Mouse (Mus musculus) intestine, embryonic 14.5 days (tissue): ENCODE data around the gene Rmdn3. TPM values are rescaled to one million over a fixed set of nuclear protein-coding genes. Genes with fewer than 3 reads are reported as not detected.

ENCODE experiments used
- ATAC-seq: fragments of 200-750 bp; cut with Nextera tagmentation; replicated peaks from 2 replicates; pipeline ENCODE4 v1.8.0; 2017; ENCODE audit warnings: low read depth, moderate number of reproducible peaks, moderate TSS enrichment, moderate library complexity; ENCODE audit not compliant: low FRiP score, low TSS enrichment
- DNase-seq: peaks from one replicate; pipeline ENCODE4 v3.0.0-alpha.2; 2018; ENCODE audit warnings: low spot score
- H3K27ac ChIP-seq: fragments of 300-500 bp; sonication (generic); 2 replicates; pipeline ENCODE4 v1.5.1; 2014; ENCODE audit warnings: low read depth, mild to moderate bottlenecking, control low read depth
- H3K27me3 ChIP-seq: fragments of 300-500 bp; sonication (generic); replicated peaks from 2 replicates; pipeline ENCODE4 v1.6.1; 2014; ENCODE audit warnings: low read length, control low read depth; ENCODE audit not compliant: control insufficient read depth, insufficient read depth
- H3K36me3 ChIP-seq: fragments of 300-500 bp; sonication (generic); 2 replicates; pipeline ENCODE4 v1.6.1; 2014; ENCODE audit warnings: low read length, control low read depth; ENCODE audit not compliant: control insufficient read depth, insufficient read depth
- H3K4me1 ChIP-seq: fragments of 300-500 bp; sonication (generic); replicated peaks from 2 replicates; pipeline ENCODE4 v1.6.1; 2014; ENCODE audit warnings: low read length, control low read depth, mixed read lengths; ENCODE audit not compliant: control insufficient read depth, insufficient read depth
- H3K4me2 ChIP-seq: fragments of 300-500 bp; sonication (generic); 2 replicates; pipeline ENCODE4 v1.6.1; 2014; ENCODE audit warnings: low read length
- H3K4me3 ChIP-seq: fragments of 300-500 bp; sonication (generic); 2 replicates; pipeline ENCODE4 v1.5.1; 2014; ENCODE audit warnings: low read depth, low read length, control low read depth, mixed read lengths
- H3K9ac ChIP-seq: fragments of 300-500 bp; sonication (generic); 2 replicates; pipeline ENCODE4 v1.6.1; 2014; ENCODE audit warnings: mild to moderate bottlenecking, low read length
- H3K9me3 ChIP-seq: fragments of 300-500 bp; sonication (generic); 2 replicates; pipeline ENCODE4 v1.6.1; 2016; ENCODE audit warnings: low read length, control low read depth; ENCODE audit not compliant: control insufficient read depth
- WGBS: fragments of 180-500 bp; shearing (Covaris S2); extraction: QIAGEN DNeasy Blood & Tissue Kit; methylation state at CpG from one replicate; pipeline ENCODE4 v1.1.7; 2014; 5-methylcytosine and 5-hydroxymethylcytosine counted together
- polyA plus RNA-seq: library from polyadenylated mRNA; unstranded; fragments of >200 nt; fragmentation: Nextera tagmentation; extraction: Ambion mirVana; gene quantifications from 2 replicates; pipeline ENCODE4 v1.2.1, GENCODE M21; 2014

Rmdn3 gene
- polyA plus RNA-seq, 1 experiment from 2014 or later = 33.6 TPM

- H3K9ac ChIP-seq = no peak overlapping the region
- DNase-seq = no peak
- peaks cover 5% of the 10 kb centered on the region; the same call in 1 of the 2 replicates for H3K4me1 ChIP-seq
- H3K27ac ChIP-seq = no peak overlapping the region
- ATAC-seq = no peak
- H3K4me2 ChIP-seq = no peak overlapping the region
- H3K9me3 ChIP-seq = no peaks in the 10 kb centered on the region
- H3K27me3 ChIP-seq = peaks cover 13% of the 10 kb centered on the region
- WGBS = 54% methylated on average over 3 of the region's 3 CpGs
- no peak overlapping the region for H3K4me3 ChIP-seq
- no peaks in the 10 kb centered on the region for H3K36me3 ChIP-seq
Measured at GRCm38 (mm10) chr2:119163135-119163534, 6.3 kb upstream of the Rmdn3 start.

DNA sequence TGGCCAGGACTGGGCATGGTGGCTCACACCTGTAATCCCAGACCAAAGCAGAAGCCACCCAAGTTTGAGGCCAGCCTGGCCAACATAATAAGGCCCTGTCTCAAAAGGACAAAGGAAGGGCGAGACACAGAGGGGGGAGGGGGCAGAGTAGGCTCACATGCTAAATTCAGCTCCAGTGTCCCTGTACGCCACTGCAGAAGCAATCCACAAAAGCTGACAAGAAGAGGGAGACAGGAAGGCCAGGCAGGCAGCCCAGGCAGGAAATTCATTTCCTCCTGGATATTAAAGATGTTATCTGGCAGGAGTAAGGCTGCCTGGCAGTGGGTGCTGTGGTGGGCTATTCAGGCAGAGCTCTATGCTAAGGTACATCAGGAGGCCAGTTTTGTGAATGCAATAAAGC is 4.4 kb upstream of the Rmdn3 start:
- 33% methylated on average over 2 of the region's 2 CpGs for WGBS
- ATAC-seq (no peak), DNase-seq (no peak)
- no peak overlapping the region for H3K27ac ChIP-seq
- H3K9me3 ChIP-seq = no peaks in the 10 kb centered on the region
- no peak overlapping the region for H3K4me3 ChIP-seq
- H3K9ac ChIP-seq = no peak overlapping the region
- H3K4me1 ChIP-seq = no peaks in the 10 kb centered on the region
- no peak overlapping the region for H3K4me2 ChIP-seq
- peaks cover 6% of the 10 kb centered on the region for H3K27me3 ChIP-seq
- H3K36me3 ChIP-seq = no peaks in the 10 kb centered on the region

- no peak for ATAC-seq
- Histone ChIP-seq H3K4me1 (peaks cover 10% of the 10 kb centered on the region), H3K36me3 (peaks cover 4% of the 10 kb centered on the region; the same call in 1 of the 2 replicates)
Measured at GRCm38 (mm10) chr2:119157836-119158235, 1.0 kb upstream of the Rmdn3 start.

GRCm38 (mm10) chr2:119156081-119156680 is 653 bp downstream of the Rmdn3 start:
- no peaks in the 10 kb centered on the region for H3K9me3 ChIP-seq

More at GRCm38 (mm10) chr2:119157836-119158235, 1.0 kb upstream of the Rmdn3 start:
- Histone ChIP-seq H3K4me2 (no peak overlapping the region; the same call in 1 of the 2 replicates), H3K4me3 (no peak overlapping the region), H3K27me3 (no peaks in the 10 kb centered on the region), H3K27ac (no peak overlapping the region), H3K9me3 (no peaks in the 10 kb centered on the region), H3K9ac (no peak overlapping the region)
- DNase-seq = no peak

GRCm38 (mm10) chr2:119155388-119155787 is 1.4 kb downstream of the Rmdn3 start:
- Histone ChIP-seq H3K9ac (no peak overlapping the region), H3K27ac (no peak overlapping the region), H3K4me2 (peak overlapping the region; percentile 72), H3K9me3 (no peaks in the 10 kb centered on the region), H3K27me3 (no peaks in the 10 kb centered on the region), H3K4me1 (peaks cover 10% of the 10 kb centered on the region), H3K36me3 (peaks cover 29% of the 10 kb centered on the region), H3K4me3 (no peak overlapping the region)
- no peak for DNase-seq
- 80% methylated on average over 9 of the region's 9 CpGs for WGBS
- no peak for ATAC-seq

More at GRCm38 (mm10) chr2:119156081-119156680, 653 bp downstream of the Rmdn3 start:
- peak; percentile 62 for ATAC-seq
- Histone ChIP-seq H3K27me3 (no peaks in the 10 kb centered on the region), H3K4me3 (peak overlapping the region; percentile 94), H3K9ac (peak overlapping the region; percentile 85), H3K27ac (peak overlapping the region; percentile 22; the same call in 1 of the 2 replicates), H3K4me1 (peaks cover 10% of the 10 kb centered on the region), H3K36me3 (peaks cover 21% of the 10 kb centered on the region), H3K4me2 (peak overlapping the region; percentile 72)
- no peak for DNase-seq
- WGBS = 5% methylated on average over 34 of the region's 34 CpGs

GRCm38 (mm10) chr2:119154683-119155082 is 2.2 kb downstream of the Rmdn3 start:
- WGBS = 77% methylated on average over 2 of the region's 2 CpGs
- DNase-seq (no peak), ATAC-seq (no peak)
- H3K27ac ChIP-seq = no peak overlapping the region
- no peak overlapping the region for H3K4me2 ChIP-seq
- no peaks in the 10 kb centered on the region for H3K9me3 ChIP-seq
- no peak overlapping the region for H3K9ac ChIP-seq
- no peak overlapping the region for H3K4me3 ChIP-seq
- no peaks in the 10 kb centered on the region for H3K27me3 ChIP-seq
- peaks cover 36% of the 10 kb centered on the region for H3K36me3 ChIP-seq
- H3K4me1 ChIP-seq = peaks cover 10% of the 10 kb centered on the region

DNA sequence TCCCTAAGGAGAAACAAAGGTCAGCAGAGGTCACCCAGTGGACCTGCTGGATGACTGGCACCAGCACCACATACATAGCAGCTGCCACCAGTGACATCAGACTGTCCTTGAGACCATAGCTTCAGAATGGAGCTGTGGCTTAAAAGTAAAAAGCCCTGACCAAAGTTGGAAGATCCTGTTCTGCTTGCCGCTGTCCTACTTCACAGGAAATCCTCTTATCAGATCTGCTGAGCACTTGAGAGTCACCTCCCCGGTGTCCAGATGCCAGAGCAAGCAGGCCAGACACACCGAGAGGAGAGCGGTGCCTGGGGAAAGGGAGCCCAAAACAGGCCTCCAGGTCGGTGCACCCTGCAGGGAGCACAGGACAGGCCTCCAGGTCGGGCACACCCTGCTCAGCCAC is 4.6 kb downstream of the Rmdn3 start:
- Histone ChIP-seq H3K27me3 (no peaks in the 10 kb centered on the region), H3K4me3 (no peak overlapping the region), H3K36me3 (peaks cover 55% of the 10 kb centered on the region), H3K27ac (no peak overlapping the region), H3K9ac (no peak overlapping the region), H3K4me2 (no peak overlapping the region), H3K9me3 (no peaks in the 10 kb centered on the region), H3K4me1 (peaks cover 10% of the 10 kb centered on the region)
- no peak for DNase-seq
- no peak for ATAC-seq
- WGBS = 90% methylated on average over 6 of the region's 6 CpGs

DNA sequence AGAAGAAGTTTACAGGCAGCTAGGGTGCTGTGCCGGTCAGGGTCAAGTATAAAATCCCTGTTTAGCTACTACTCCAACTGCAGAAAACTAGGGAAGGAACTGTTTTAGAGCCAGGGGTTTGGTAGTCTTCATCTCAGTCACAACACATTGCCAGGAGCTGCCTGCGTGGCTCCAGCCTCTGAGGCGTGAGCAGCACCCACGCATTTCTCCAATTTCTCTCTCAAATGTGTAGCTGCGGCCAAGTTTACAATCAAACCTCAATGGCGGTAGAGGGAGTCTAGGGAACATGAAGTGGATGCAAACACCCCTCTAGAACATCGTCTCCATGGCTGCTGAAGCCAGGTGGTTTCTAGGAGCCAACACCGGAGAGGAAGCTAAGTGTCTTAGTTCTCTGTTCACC is 9.1 kb downstream of the Rmdn3 start:
- Histone ChIP-seq H3K36me3 (peaks cover 86% of the 10 kb centered on the region), H3K27ac (no peak overlapping the region), H3K9me3 (no peaks in the 10 kb centered on the region), H3K4me1 (no peaks in the 10 kb centered on the region), H3K27me3 (no peaks in the 10 kb centered on the region), H3K4me3 (no peak overlapping the region), H3K9ac (no peak overlapping the region), H3K4me2 (no peak overlapping the region)
- no peak for ATAC-seq
- WGBS = 91% methylated on average over 8 of the region's 8 CpGs
- no peak for DNase-seq

DNA sequence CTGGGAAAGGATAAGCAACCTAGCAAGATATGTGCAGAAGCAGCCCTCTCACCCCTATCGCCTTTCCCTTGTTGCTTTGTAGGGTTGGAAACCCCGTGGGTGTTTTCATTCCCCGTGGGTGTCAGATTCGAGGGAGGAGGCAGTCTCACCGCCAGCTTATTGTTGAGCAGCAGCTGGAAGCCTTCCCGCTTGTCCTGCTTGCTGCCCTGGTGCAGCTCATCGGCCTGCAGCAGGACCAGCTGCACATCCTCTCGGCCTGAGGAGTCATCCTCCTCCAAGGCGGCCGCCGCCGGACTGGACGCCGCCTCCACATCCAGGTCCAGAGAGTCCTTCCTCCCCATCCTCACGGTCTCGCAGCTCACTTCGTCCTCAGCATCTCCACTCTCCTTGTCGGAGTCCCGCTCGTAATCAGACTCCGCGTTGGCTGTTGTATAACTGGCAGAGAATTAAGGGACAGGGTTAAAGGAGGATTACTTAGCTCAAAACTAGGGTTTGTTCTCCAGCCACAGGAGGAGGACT is 9.6 kb downstream of the Rmdn3 start:
- H3K4me1 ChIP-seq = no peaks in the 10 kb centered on the region
- no peak for DNase-seq

More for the DNA sequence above, 9.6 kb downstream of the Rmdn3 start:
- Histone ChIP-seq H3K4me2 (no peak overlapping the region), H3K9ac (no peak overlapping the region), H3K27me3 (no peaks in the 10 kb centered on the region), H3K27ac (no peak overlapping the region), H3K4me3 (no peak overlapping the region), H3K9me3 (no peaks in the 10 kb centered on the region), H3K36me3 (peaks cover 86% of the 10 kb centered on the region)
- 87% methylated on average over 22 of the region's 22 CpGs for WGBS
- no peak for ATAC-seq
